Mouse (Mus musculus) stomach, embryonic 16.5 days (tissue): ENCODE results near the gene Gpr62. TPM values are rescaled to one million over a fixed set of nuclear protein-coding genes. Genes with fewer than 3 reads are reported as not detected.

Source experiments
- ATAC-seq: fragments of 200-750 bp; cut with Nextera tagmentation; 2 replicates; pipeline ENCODE4 v1.8.0; 2017; ENCODE audit warnings: moderate number of reproducible peaks, moderate TSS enrichment; ENCODE audit not compliant: insufficient read depth, low FRiP score
- H3K27ac ChIP-seq: fragments of 300-500 bp; sonication (generic); 2 replicates; pipeline ENCODE4 v1.5.1; 2014; ENCODE audit warnings: low read length
- H3K27me3 ChIP-seq: fragments of 300-500 bp; sonication (generic); 2 replicates; pipeline ENCODE4 v1.6.1; 2014; ENCODE audit warnings: low read length, control low read depth, mixed read lengths; ENCODE audit not compliant: control insufficient read depth, insufficient read depth
- H3K36me3 ChIP-seq: fragments of 300-500 bp; sonication (generic); 2 replicates; pipeline ENCODE4 v1.6.1; 2014; ENCODE audit warnings: low read length; ENCODE audit not compliant: control insufficient read depth, insufficient read depth
- H3K4me1 ChIP-seq: fragments of 300-500 bp; sonication (generic); 2 replicates; pipeline ENCODE4 v1.6.1; 2014; ENCODE audit warnings: low read length, control low read depth, mixed read lengths; ENCODE audit not compliant: control insufficient read depth, insufficient read depth
- H3K4me2 ChIP-seq: fragments of 300-500 bp; sonication (generic); 2 replicates; pipeline ENCODE4 v1.6.1; 2014; ENCODE audit warnings: low read depth, low read length, mixed read lengths
- H3K4me3 ChIP-seq: fragments of 300-500 bp; sonication (generic); replicated peaks from 2 replicates; pipeline ENCODE4 v1.5.1; 2014; ENCODE audit warnings: mild to moderate bottlenecking, low read length
- H3K9ac ChIP-seq: fragments of 300-500 bp; sonication (generic); 2 replicates; pipeline ENCODE4 v1.6.1; 2014; ENCODE audit warnings: low read length
- H3K9me3 ChIP-seq: fragments of 300-500 bp; sonication (generic); replicated peaks from 2 replicates; pipeline ENCODE4 v1.6.1; 2016; ENCODE audit warnings: low read length, control low read depth; ENCODE audit not compliant: control insufficient read depth
- WGBS: fragments of 180-500 bp; shearing (Covaris S2); extraction: QIAGEN DNeasy Blood & Tissue Kit; methylation state at CpG from one replicate; pipeline ENCODE4 v1.1.7; 2014; 5-methylcytosine and 5-hydroxymethylcytosine counted together
- polyA plus RNA-seq: library from polyadenylated mRNA; unstranded; fragments of >200 nt; fragmentation: Nextera tagmentation; extraction: Ambion mirVana; gene quantifications from 2 replicates; pipeline ENCODE4 v1.2.1, GENCODE M21; 2015

Gene Gpr62
- polyA plus RNA-seq, 1 experiment from 2014 or later: 0.26 TPM

GRCm38 (mm10) chr9:106429221-106430014 is 36.3 kb downstream of the Gpr62 start, which contains the start of gene Rpl29:
Gene Rpl29, plus strand, starts transcription at chr9:106429454.
- peaks cover 23% of the 10 kb centered on the region; the same call in 1 of the 2 replicates for H3K36me3 ChIP-seq
- peak; percentile 92 for ATAC-seq
- H3K27me3 ChIP-seq: no peaks in the 10 kb centered on the region
- peak within 1 kb of the TSS; percentile 98 for H3K9ac ChIP-seq
- under 1% methylated on average over 55 of the region's 55 CpGs for WGBS
- H3K4me1 ChIP-seq: peaks cover 15% of the 10 kb centered on the region
- peak within 1 kb of the TSS; percentile 98 for H3K27ac ChIP-seq
- peak within 1 kb of the TSS; percentile 88 for H3K4me2 ChIP-seq
- H3K4me3 ChIP-seq: peak within 1 kb of the TSS; percentile 94
- H3K9me3 ChIP-seq: no peaks in the 10 kb centered on the region

- H3K27ac ChIP-seq: peak overlapping the region; percentile 98
- no peaks in the 10 kb centered on the region for H3K9me3 ChIP-seq
- peak overlapping the region; percentile 88 for H3K4me2 ChIP-seq
- WGBS: 11% methylated on average over 11 of the region's 11 CpGs
- peaks cover 15% of the 10 kb centered on the region for H3K4me1 ChIP-seq
- H3K36me3 ChIP-seq: peaks cover 23% of the 10 kb centered on the region; the same call in 1 of the 2 replicates
- peak; percentile 55 for ATAC-seq
- peak overlapping the region; percentile 82 for H3K9ac ChIP-seq
- no peaks in the 10 kb centered on the region for H3K27me3 ChIP-seq
- H3K4me3 ChIP-seq: peak overlapping the region; percentile 94
These were observed 37.0 kb downstream of the Gpr62 start for GRCm38 (mm10) chr9:106428719-106429220.

- Histone ChIP-seq H3K36me3 (no peaks in the 10 kb centered on the region), H3K27ac (no peak overlapping the region), H3K9me3 (no peaks in the 10 kb centered on the region), H3K4me2 (peak overlapping the region; percentile 41), H3K9ac (peak overlapping the region; percentile 37; the same call in 1 of the 2 replicates), H3K27me3 (no peaks in the 10 kb centered on the region; the same call in 1 of the 2 replicates), H3K4me1 (peaks cover 31% of the 10 kb centered on the region), H3K4me3 (peak overlapping the region; percentile 19; the same call in 1 of the 2 replicates)
- WGBS: 1% methylated on average over 3 of the region's 3 CpGs
- peak; percentile 61; the same call in 1 of the 2 replicates for ATAC-seq
These were observed 43.9 kb downstream of the Gpr62 start for GRCm38 (mm10) chr9:106421865-106422160.

- Histone ChIP-seq H3K4me1 (peaks cover 31% of the 10 kb centered on the region), H3K4me3 (peak overlapping the region; percentile 19; the same call in 1 of the 2 replicates), H3K9ac (peak overlapping the region; percentile 37; the same call in 1 of the 2 replicates)
These were observed 44.5 kb downstream of the Gpr62 start for GRCm38 (mm10) chr9:106421033-106421864.

GRCm38 (mm10) chr9:106420608-106421007 is 45.1 kb downstream of the Gpr62 start:
- WGBS: 2% methylated on average over 2 of the region's 2 CpGs
- Histone ChIP-seq H3K4me1 (peaks cover 31% of the 10 kb centered on the region), H3K27me3 (no peaks in the 10 kb centered on the region; the same call in 1 of the 2 replicates), H3K36me3 (no peaks in the 10 kb centered on the region), H3K9me3 (no peaks in the 10 kb centered on the region), H3K4me2 (0 out of 2 replicates have a peak overlapping the region, but pooled peaks have one; percentile 19), H3K9ac (peak overlapping the region; percentile 37), H3K4me3 (no peak overlapping the region), H3K27ac (no peak overlapping the region)
- no peak for ATAC-seq

More at GRCm38 (mm10) chr9:106421033-106421864, 44.5 kb downstream of the Gpr62 start:
- no peaks in the 10 kb centered on the region; the same call in 1 of the 2 replicates for H3K27me3 ChIP-seq
- no peaks in the 10 kb centered on the region for H3K36me3 ChIP-seq
- no peaks in the 10 kb centered on the region for H3K9me3 ChIP-seq
- 10% methylated on average over 18 of the region's 18 CpGs for WGBS
- H3K27ac ChIP-seq: no peak overlapping the region
- H3K4me2 ChIP-seq: peak overlapping the region; percentile 41
- no peak for ATAC-seq

GRCm38 (mm10) chr9:106417841-106418625 is 47.7 kb downstream of the Gpr62 start:
- Histone ChIP-seq H3K27ac (no peak overlapping the region; the same call in 1 of the 2 replicates), H3K9ac (peak overlapping the region; percentile 52), H3K4me1 (peaks cover 31% of the 10 kb centered on the region), H3K27me3 (no peaks in the 10 kb centered on the region; the same call in 1 of the 2 replicates), H3K9me3 (no peaks in the 10 kb centered on the region), H3K4me3 (peak overlapping the region; percentile 31), H3K36me3 (no peaks in the 10 kb centered on the region), H3K4me2 (peak overlapping the region; percentile 69)
- peak; percentile 74; the same call in 1 of the 2 replicates for ATAC-seq
- WGBS: 15% methylated on average over 29 of the region's 29 CpGs

GRCm38 (mm10) chr9:106416826-106417225 is 48.9 kb downstream of the Gpr62 start:
- Histone ChIP-seq H3K36me3 (no peaks in the 10 kb centered on the region), H3K9me3 (no peaks in the 10 kb centered on the region), H3K4me1 (peaks cover 31% of the 10 kb centered on the region), H3K27ac (no peak overlapping the region), H3K4me3 (no peak overlapping the region), H3K9ac (no peak overlapping the region), H3K27me3 (no peaks in the 10 kb centered on the region; the same call in 1 of the 2 replicates), H3K4me2 (no peak overlapping the region)
- ATAC-seq: no peak
- WGBS: 86% methylated on average over 6 of the region's 6 CpGs
